Mouse (Mus musculus) frontal cortex, postnatal 25 days (tissue): ENCODE measurements around the gene Eif5b.
"Not testable (repeated sequence)": the region's sequence is repeated elsewhere in the genome, so short reads cannot be mapped to it uniquely, and the experiment has no call there.

Experiments
- DNase-seq, 2 experiments: peaks; one replicate each; pipeline ENCODE4 v3.0.0; 2022; ENCODE audit warnings: low spot score in 2 of 2

Gene Eif5b

DNA sequence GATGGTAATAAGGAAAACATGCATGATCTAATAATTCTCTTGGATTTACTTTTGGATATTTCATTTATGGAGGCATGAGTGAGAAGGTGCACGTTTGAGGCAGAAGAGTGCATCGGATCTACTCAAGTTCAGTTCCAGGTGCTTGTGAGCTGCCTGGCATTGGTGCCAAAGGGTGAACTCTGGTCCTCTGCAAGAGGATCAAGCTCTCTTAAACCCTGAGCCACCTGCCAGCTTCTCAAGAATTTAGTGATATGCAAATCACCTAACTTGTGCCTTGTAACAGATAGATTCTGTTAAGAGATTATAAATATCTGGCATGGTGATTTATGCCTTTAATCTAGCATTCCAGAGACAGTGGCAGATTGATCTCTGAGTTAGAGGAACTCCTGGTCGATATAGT, 5.2 kb downstream of the Eif5b start:
- DNase-seq: no peak

DNA sequence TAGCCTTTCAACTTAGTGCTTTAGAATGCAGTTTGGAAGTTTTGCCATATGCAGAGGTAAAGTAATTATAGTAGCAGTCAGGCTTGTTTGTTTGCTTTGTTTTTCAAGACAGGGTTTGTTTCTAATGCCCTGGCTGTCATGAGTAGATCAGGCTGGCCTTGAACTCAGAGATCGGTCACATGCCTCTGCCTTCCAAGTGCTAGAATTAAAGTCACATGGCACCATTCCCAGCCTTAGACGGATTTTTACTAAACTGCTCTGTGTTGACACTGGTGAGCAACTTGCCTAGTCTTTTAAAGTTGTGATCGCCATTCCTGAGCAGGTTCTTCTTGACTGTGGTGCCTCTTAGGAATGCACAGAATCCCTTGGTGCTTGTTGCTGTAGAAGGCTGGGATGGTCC, 8.9 kb downstream of the Eif5b start:
- DNase-seq: no peak

GRCm38 (mm10) chr1:38011647-38012046, 13.8 kb downstream of the Eif5b start:
- DNase-seq: no peak

DNA sequence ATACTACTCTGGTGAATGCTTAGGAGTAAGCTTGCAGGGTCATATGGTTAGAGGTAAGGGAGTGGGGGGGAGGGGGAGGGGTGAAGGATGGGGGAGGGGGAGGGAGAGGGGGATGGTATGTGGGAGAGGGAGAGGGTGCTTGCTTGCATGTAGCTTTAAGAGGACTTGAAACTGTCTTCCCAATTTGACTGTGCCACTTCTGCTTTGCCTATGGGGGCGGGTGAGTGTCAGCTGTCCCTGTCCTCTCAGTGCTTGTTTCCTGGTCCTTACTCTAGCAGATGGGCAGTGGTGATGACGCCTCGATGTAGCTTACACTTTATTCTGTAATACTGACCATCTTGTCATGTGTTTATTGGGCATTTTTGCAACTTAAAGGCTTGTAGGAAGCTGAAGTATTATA, 14.3 kb downstream of the Eif5b start:
- DNase-seq: no peak

DNA sequence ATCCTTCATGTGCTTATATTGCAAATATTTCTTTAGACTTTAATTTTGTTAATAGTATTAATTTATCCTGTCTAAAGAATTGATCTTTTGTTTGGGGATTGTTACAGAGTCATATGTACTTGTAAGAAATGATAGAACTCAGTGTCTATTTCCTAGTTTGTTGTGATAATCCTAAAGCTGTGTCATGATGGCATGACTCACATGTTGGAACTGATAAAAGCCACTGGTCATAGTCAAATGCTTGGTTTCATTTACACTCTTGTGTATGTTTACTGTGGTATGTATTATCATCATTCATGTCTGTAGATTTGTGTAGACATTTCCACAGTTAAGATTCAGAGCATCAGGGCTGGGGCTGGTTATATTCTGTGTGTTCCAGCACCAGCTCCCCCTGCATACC, 14.7 kb downstream of the Eif5b start:
- no peak for DNase-seq

- DNase-seq: no peak
Measured at GRCm38 (mm10) chr1:38014551-38015203, 16.9 kb downstream of the Eif5b start.

DNA sequence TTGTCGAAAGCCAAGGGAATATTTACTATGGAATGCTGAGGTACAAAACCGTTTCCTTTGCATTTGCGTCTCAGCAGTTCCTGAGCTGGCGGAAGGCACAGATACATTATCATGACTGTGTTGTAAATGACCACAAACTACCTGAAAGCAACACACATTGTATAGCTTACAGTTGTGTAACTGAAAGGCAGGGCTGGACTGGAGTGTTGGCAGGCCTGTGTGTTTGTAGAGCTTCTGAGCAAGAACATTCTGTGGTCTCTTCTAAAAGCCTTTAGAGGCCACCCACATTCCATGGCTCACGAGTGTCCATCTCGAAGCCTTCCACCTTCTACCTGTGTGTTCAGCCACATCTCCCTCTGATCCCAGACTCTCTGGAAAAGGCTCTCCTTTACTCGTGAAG, 29.5 kb downstream of the Eif5b start:
- no peak for DNase-seq

DNA sequence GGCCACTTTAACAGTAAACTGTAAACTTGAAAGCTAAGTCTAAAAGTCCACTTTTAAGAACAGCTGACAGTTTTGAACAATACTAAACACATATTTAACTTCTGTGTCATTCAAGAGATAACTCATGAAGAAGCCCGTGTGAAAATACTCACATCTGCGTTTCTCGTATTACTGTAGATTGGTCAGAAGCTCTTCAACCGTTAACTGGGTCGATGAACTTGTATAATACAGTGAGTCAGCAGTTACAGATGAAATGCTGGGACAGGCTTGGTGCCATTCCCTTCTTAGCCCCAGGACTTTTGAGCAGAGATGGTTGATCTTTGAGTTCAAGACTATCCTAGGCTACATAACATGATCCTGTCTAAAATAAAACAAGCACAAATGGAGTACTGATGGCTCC, 33.6 kb downstream of the Eif5b start:
- DNase-seq: no peak

- DNase-seq: no peak
Measured at GRCm38 (mm10) chr1:38035521-38035920, 37.7 kb downstream of the Eif5b start.

DNA sequence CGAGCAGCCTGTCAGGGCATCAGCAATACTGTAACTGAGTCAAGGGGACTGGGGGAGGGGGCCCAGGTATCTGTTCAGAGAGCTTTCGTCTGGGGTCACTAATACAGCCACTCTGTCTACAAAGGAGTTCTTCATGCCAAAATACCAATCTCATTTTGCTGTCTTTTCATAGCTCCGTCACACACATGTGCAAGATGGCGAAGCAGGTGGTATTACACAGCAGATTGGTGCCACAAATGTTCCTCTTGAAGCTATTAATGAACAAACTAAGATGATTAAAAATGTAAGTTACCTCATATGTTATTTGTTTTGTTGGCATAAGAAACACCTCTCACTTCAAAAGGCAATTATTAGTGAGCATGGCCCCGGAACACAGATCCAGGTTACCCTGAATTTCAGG, 39.6 kb downstream of the Eif5b start:
- DNase-seq: no peak

DNA sequence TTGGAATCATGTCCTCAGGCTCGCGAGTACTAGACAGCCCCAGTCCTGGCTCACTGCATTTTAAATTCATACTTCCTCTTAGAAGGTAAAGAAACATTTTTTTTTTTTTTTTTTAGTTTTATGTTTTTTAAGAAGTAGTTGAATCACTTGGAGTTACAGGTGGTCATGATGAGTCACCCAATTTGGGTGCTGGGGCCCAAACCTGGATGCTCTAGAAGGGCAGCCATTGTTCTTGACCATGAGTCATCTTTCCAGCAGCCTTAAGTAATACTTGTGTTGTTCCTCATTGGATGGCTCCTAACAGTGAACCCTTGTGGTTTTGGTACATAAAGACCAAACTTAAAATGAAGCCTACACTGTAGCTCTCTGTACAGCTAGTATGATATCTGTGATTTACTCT, 41.1 kb downstream of the Eif5b start:
- DNase-seq: no peak

DNA sequence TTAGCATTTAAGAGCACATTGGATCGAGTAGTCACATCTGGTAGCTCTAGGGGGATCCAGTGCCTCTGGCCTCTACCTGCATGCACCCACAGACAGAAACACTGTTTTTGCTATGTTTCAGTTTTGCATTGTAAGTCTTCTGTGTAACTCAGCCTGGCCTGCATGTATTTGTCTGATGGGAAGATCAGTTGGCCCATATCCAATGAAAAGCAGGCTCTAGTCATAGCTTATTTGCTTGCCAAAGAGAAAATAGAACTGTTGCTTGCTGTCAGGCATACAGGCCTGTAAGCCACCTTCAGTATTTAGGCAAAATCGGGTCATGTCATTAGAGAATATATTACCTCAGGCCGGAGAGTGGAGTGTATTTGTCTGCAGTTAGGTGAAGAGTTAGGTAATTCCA, 50.3 kb downstream of the Eif5b start:
- no peak for DNase-seq

DNA sequence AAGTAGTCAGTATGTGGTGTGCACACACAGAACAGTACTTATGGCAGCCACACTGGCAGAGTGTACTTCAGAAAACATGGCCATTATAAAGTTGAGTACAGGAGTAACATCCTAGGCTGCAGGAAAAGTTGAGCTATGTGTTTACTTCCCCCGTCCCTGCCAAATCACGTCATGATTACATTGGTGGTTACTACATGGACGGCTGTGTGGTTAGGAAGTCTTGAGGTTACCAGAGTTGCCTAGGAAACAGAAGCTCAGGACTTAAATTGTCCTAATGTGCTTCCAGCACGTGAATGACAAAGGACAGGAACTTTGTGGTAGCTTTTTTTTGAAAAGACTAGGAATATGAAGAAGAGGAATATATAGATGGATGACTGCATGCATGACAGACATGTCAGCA, 51.8 kb downstream of the Eif5b start:
- no peak for DNase-seq

- DNase-seq: no peak
Measured at GRCm38 (mm10) chr1:38055176-38055575, 57.4 kb downstream of the Eif5b start.

GRCm38 (mm10) chr1:38058417-38058816, 60.6 kb downstream of the Eif5b start:
- DNase-seq: no peak

DNA sequence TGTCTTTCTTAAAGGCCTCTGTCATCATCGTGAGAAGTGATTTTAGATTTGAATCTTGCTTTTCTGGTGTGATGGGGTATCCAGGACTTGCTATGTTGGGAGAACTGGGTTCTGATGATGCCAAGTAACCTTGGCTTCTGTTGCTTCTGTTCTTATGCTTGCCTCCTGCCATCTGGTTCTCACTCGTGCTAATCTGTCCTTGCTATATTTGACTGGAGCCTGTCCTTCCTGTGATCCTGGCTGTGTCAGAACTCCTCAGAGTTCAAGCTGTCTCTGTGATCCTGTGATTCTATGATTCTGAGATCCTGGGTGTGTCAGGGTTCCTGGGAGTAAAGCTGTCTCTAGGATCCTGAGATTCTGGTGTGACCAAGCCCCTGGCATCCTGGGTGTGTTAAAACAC, 64.3 kb downstream of the Eif5b start:
- not testable (repeated sequence) for DNase-seq

- no peak for DNase-seq
Measured at GRCm38 (mm10) chr1:38067276-38067675, 69.5 kb downstream of the Eif5b start.

GRCm38 (mm10) chr1:38071326-38071725, 73.5 kb downstream of the Eif5b start:
- DNase-seq: no peak

- no peak for DNase-seq
Measured at GRCm38 (mm10) chr1:38081316-38081715, 83.5 kb downstream of the Eif5b start.

DNA sequence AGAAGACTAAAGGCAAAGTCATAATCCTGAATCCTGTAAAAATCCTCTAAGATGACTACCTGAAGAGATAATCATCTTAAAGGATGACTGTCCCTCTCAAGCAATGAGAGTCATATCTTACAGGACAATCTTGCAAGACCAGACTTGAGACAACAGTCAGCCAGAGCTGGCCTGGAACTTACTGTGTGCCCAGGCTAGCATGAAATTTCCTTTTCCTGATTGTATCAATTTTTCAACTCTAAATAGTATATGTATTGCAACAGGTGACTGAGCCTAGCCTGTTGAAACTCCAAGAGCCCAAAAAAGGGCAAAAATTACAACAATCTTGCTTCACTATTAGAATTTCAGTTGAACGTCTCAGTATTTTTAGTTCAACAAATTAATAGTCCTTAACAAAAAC, 105.4 kb downstream of the Eif5b start:
- DNase-seq: no peak

GRCm38 (mm10) chr1:38103813-38104212, 106.0 kb downstream of the Eif5b start:
- DNase-seq: no peak
